In the genomic region with DNA sequence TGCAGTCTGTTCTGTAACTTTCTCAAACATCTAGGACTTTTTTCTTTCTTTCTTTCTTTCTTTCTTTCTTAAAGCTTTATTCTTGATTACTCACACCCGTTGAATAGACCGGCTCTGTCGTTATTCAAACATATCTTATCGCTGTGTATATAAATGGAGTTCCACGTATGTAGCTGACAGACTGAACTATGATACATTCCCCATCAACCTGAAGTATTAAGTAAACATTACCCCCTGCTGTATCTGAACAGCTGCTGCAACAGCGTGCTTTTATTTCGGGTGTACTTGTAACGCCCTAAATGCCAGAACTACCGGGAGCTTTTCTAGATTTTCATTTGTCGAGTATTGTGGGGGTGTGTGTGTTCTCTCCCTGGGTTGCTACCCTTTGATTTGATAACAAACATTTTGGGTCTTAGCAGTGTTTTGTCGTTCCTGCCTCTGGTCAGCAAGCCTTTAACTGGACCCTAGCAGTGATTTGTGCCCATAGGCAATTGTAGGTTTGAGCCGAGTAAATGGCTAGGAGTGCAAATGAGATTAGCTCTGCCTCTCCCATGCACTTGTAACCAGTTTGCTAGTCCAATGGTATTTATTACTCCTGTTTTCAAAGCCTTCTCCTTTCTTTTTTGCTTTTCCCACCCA, we compare ENCODE assay signal across 10 mouse cellular contexts. TPM values are rescaled to one million over a fixed set of nuclear protein-coding genes. Genes with fewer than 3 reads are reported as not detected.
DNase-seq lines count a peak whose midpoint lies in the region; ATAC-seq and TF ChIP-seq lines count a peak whose summit lies in the region.
"Had no signal": no experiment of that assay in that cellular context is flagged by ENCODE, and none has a peak within 500 bp of the region (broad histone marks: within the 10 kb centered on the region; RNA-seq: fewer than 3 reads in every experiment).

No protein-coding gene starts in this region.

- no peak overlapping the region for H3K4me3 ChIP-seq in kidney, postnatal 0 days (replicated peaks; ENCODE audit: low read depth, low read length)
- H3K4me3 ChIP-seq in forebrain, embryonic 14.5 days (ENCODE audit: low read depth, low read length), result peak overlapping the region; percentile 89
- H3K4me3 ChIP-seq in limb, embryonic 13.5 days, result peak overlapping the region; percentile 77
- H3K4me3 ChIP-seq in neural tube, embryonic 15.5 days (replicated peaks), result peak overlapping the region; percentile 65

- H3K9me3 ChIP-seq in kidney, postnatal 0 days (replicated peaks; ENCODE audit: low read length), result no peaks in the 10 kb centered on the region
- H3K9me3 ChIP-seq in forebrain, embryonic 14.5 days (replicated peaks; ENCODE audit: control insufficient read depth, low read length), result no peaks in the 10 kb centered on the region
- H3K9me3 ChIP-seq in limb, embryonic 13.5 days, result no peaks in the 10 kb centered on the region
- H3K9me3 ChIP-seq in neural tube, embryonic 15.5 days (replicated peaks), result no peaks in the 10 kb centered on the region

- DNase-seq in kidney, postnatal 0 days (ENCODE audit: low spot score), result no peak
- DNase-seq in kidney, adult 8-10 months, result no peak
- DNase-seq in forebrain, embryonic 14.5 days (ENCODE audit: low spot score), result no peak
- DNase-seq in adrenal gland, postnatal 25 days, result no peak
- no peak for DNase-seq in right cerebral cortex, postnatal 14 days
- no peak for DNase-seq in adrenal gland, postnatal 36 days
- DNase-seq: heart, adult 2 months; lung, postnatal 10 days had no signal

- TF ChIP-seq CTCF in kidney, postnatal 0 days (IDR thresholded peaks at IDR 0.05; ENCODE audit: low read depth), result no peak

- peaks cover 10% of the 10 kb centered on the region; the same call in 1 of the 2 replicates for H3K36me3 ChIP-seq in kidney, postnatal 0 days (ENCODE audit: insufficient read depth, low read length)
- peaks cover 17% of the 10 kb centered on the region for H3K36me3 ChIP-seq in forebrain, embryonic 14.5 days (ENCODE audit: control insufficient read depth, insufficient read depth, low read length)
- H3K36me3 ChIP-seq in limb, embryonic 13.5 days, result peaks cover 25% of the 10 kb centered on the region
- H3K36me3 ChIP-seq in neural tube, embryonic 15.5 days, result peaks cover 17% of the 10 kb centered on the region

- no peaks in the 10 kb centered on the region for H3K27me3 ChIP-seq in kidney, postnatal 0 days (ENCODE audit: insufficient read depth, low read length)
- H3K27me3 ChIP-seq in forebrain, embryonic 14.5 days (replicated peaks; ENCODE audit: control insufficient read depth, insufficient read depth, low read length), result no peaks in the 10 kb centered on the region
- H3K27me3 ChIP-seq in limb, embryonic 13.5 days, result no peaks in the 10 kb centered on the region
- H3K27me3 ChIP-seq in neural tube, embryonic 15.5 days (replicated peaks), result no peaks in the 10 kb centered on the region

- H3K4me2 ChIP-seq in kidney, postnatal 0 days (ENCODE audit: low read length), result peak overlapping the region; percentile 98
- H3K4me2 ChIP-seq in forebrain, embryonic 14.5 days (ENCODE audit: low read length), result peak overlapping the region; percentile 85
- peak overlapping the region; percentile 100 for H3K4me2 ChIP-seq in limb, embryonic 13.5 days (replicated peaks)
- H3K4me2 ChIP-seq in neural tube, embryonic 15.5 days, result peak overlapping the region; percentile 70

- no peak for ATAC-seq in kidney, postnatal 0 days (replicated peaks; ENCODE audit: low FRiP score, low read depth)
- ATAC-seq in forebrain, embryonic 14.5 days, result no peak
- no peak for ATAC-seq in limb, embryonic 13.5 days (ENCODE audit: low FRiP score, low read depth)
- no peak for ATAC-seq in neural tube, embryonic 15.5 days (ENCODE audit: low FRiP score)

- no peak overlapping the region for H3K27ac ChIP-seq in kidney, postnatal 0 days
- H3K27ac ChIP-seq in forebrain, embryonic 14.5 days (ENCODE audit: low read depth, low read length), result no peak overlapping the region; the same call in 1 of the 2 replicates
- no peak overlapping the region for H3K27ac ChIP-seq in limb, embryonic 13.5 days
- H3K27ac ChIP-seq in neural tube, embryonic 15.5 days (replicated peaks), result no peak overlapping the region

- WGBS in kidney, postnatal 0 days, result 46% methylated on average over 12 of the region's 12 CpGs
- 37% methylated on average over 12 of the region's 12 CpGs for WGBS in forebrain, embryonic 14.5 days
- WGBS in limb, embryonic 13.5 days, result 57% methylated on average over 12 of the region's 12 CpGs
- WGBS in neural tube, embryonic 15.5 days, result 46% methylated on average over 12 of the region's 12 CpGs

- H3K9ac ChIP-seq in kidney, postnatal 0 days (ENCODE audit: low read depth, low read length), result no peak overlapping the region
- H3K9ac ChIP-seq in forebrain, embryonic 14.5 days (ENCODE audit: low read length), result peak overlapping the region; percentile 21; the same call in 1 of the 2 replicates
- no peak overlapping the region for H3K9ac ChIP-seq in limb, embryonic 13.5 days
- H3K9ac ChIP-seq in neural tube, embryonic 15.5 days (replicated peaks), result peak overlapping the region; percentile 87; the same call in 1 of the 2 replicates

- H3K4me1 ChIP-seq in kidney, postnatal 0 days (replicated peaks; ENCODE audit: insufficient read depth, low read length), result peaks cover 15% of the 10 kb centered on the region
- peaks cover 38% of the 10 kb centered on the region for H3K4me1 ChIP-seq in forebrain, embryonic 14.5 days (ENCODE audit: control insufficient read depth, insufficient read depth, low read length)
- peaks cover 34% of the 10 kb centered on the region for H3K4me1 ChIP-seq in limb, embryonic 13.5 days
- H3K4me1 ChIP-seq in neural tube, embryonic 15.5 days, result peaks cover 42% of the 10 kb centered on the region

RNA-seq across cellular contexts. Expression of a gene that starts 1.5 kb away (rescaled TPM):
- 22.4 and 22.6 TPM in 2 replicates for polyA plus RNA-seq in kidney, postnatal 0 days (2015; fragmentation: Nextera tagmentation; extraction: Ambion mirVana)
- polyA plus RNA-seq in forebrain, embryonic 14.5 days (2014; fragmentation: Nextera tagmentation; extraction: Ambion mirVana), result 28.2 and 35.4 TPM in 2 replicates
- polyA plus RNA-seq in limb, embryonic 13.5 days (2015; fragmentation: Nextera tagmentation; extraction: Ambion mirVana), result 16.9 and 17.6 TPM in 2 replicates
- polyA plus RNA-seq in neural tube, embryonic 15.5 days (2015; fragmentation: Nextera tagmentation; extraction: Ambion mirVana), result 33.5 and 41.7 TPM in 2 replicates
- total RNA-seq in adrenal gland, postnatal 25 days (2021), result 41.6 and 46.4 TPM in 2 replicates
- total RNA-seq in adrenal gland, postnatal 36 days (2021), result 10 to 100 TPM; 37.1 to 37.6 TPM

RNA-seq across cellular contexts. Expression of a gene that starts 1.6 kb away (rescaled TPM):
- 22.0 and 22.2 TPM in 2 replicates for polyA plus RNA-seq in kidney, postnatal 0 days (2015; fragmentation: Nextera tagmentation; extraction: Ambion mirVana)
- 47.8 and 79.3 TPM in 2 replicates for polyA plus RNA-seq in forebrain, embryonic 14.5 days (2014; fragmentation: Nextera tagmentation; extraction: Ambion mirVana)
- 31.8 and 34.6 TPM in 2 replicates for polyA plus RNA-seq in limb, embryonic 13.5 days (2015; fragmentation: Nextera tagmentation; extraction: Ambion mirVana)
- polyA plus RNA-seq in neural tube, embryonic 15.5 days (2015; fragmentation: Nextera tagmentation; extraction: Ambion mirVana), result 146 and 156 TPM in 2 replicates
- total RNA-seq in adrenal gland, postnatal 25 days (2021), result 30.5 and 32.3 TPM in 2 replicates
- total RNA-seq in adrenal gland, postnatal 36 days (2021), result 10 to 100 TPM; 31.7 to 36.1 TPM

RNA-seq across cellular contexts. Expression of a gene that starts 18.8 kb away (rescaled TPM):
- not detected in 2 replicates for polyA plus RNA-seq in kidney, postnatal 0 days (2015; fragmentation: Nextera tagmentation; extraction: Ambion mirVana)
- polyA plus RNA-seq in forebrain, embryonic 14.5 days (2014; fragmentation: Nextera tagmentation; extraction: Ambion mirVana), result 0.69 and 1.0 TPM in 2 replicates
- polyA plus RNA-seq in limb, embryonic 13.5 days (2015; fragmentation: Nextera tagmentation; extraction: Ambion mirVana), result 0.06 TPM in 1 of 2 replicates, not detected in the other
- polyA plus RNA-seq in neural tube, embryonic 15.5 days (2015; fragmentation: Nextera tagmentation; extraction: Ambion mirVana), result 0.06 TPM in 1 of 2 replicates, not detected in the other
- not detected in 2 replicates for total RNA-seq in adrenal gland, postnatal 25 days (2021)
- total RNA-seq in adrenal gland, postnatal 36 days (2021), result not detected
- total RNA-seq: heart, adult 2 months had no signal

Comparison
In these comparisons a context has a peak if more than half of its experiments do, and no peak if none do; other contexts are left out.
1. H3K9ac ChIP-seq: peak in forebrain, embryonic 14.5 days (single experiment) and neural tube, embryonic 15.5 days (single experiment); none in kidney, postnatal 0 days (single experiment) and limb, embryonic 13.5 days (single experiment).
2. Peak in every context shown above with its lines, with median percentiles within 50 percentile points of each other: H3K4me2 ChIP-seq.